Mouse (Mus musculus): ENCODE measurements around the gene Apol6. TPM values are rescaled to one million over a fixed set of nuclear protein-coding genes. Genes with fewer than 3 reads are reported as not detected.
"Not testable (repeated sequence)": the region's sequence is repeated elsewhere in the genome, so short reads cannot be mapped to it uniquely, and the experiment has no call there.

The Apol6 gene
- total RNA-seq, 2 experiments from 2014 or later = not detected

GRCm38 (mm10) chr15:77029331-77029991, 15.1 kb upstream of the Apol6 start:
- peak; percentile 55; the same call in 1 of the 2 replicates for ATAC-seq (replicated peaks; ENCODE audit: poor library complexity, severe bottlenecking)

- ATAC-seq (replicated peaks; ENCODE audit: poor library complexity, severe bottlenecking) = no peak
Observed at GRCm38 (mm10) chr15:77031271-77031670, 13.3 kb upstream of the Apol6 start.

GRCm38 (mm10) chr15:77034526-77034925, 10.0 kb upstream of the Apol6 start:
- ATAC-seq (replicated peaks; ENCODE audit: poor library complexity, severe bottlenecking) = no peak

- ATAC-seq (replicated peaks; ENCODE audit: poor library complexity, severe bottlenecking) = no peak
Observed at GRCm38 (mm10) chr15:77035643-77036042, 8.9 kb upstream of the Apol6 start.

GRCm38 (mm10) chr15:77036320-77036988, 8.1 kb upstream of the Apol6 start:
- no peak for ATAC-seq (replicated peaks; ENCODE audit: poor library complexity, severe bottlenecking)

GRCm38 (mm10) chr15:77036989-77037277, 7.6 kb upstream of the Apol6 start:
- no peak for ATAC-seq (replicated peaks; ENCODE audit: poor library complexity, severe bottlenecking)

GRCm38 (mm10) chr15:77037278-77038161, 7.0 kb upstream of the Apol6 start:
- ATAC-seq (replicated peaks; ENCODE audit: poor library complexity, severe bottlenecking) = no peak

- ATAC-seq (replicated peaks; ENCODE audit: poor library complexity, severe bottlenecking) = no peak
Observed at GRCm38 (mm10) chr15:77039211-77039700, 5.3 kb upstream of the Apol6 start.

GRCm38 (mm10) chr15:77040784-77041183, 3.7 kb upstream of the Apol6 start:
- ATAC-seq (replicated peaks; ENCODE audit: poor library complexity, severe bottlenecking) = peak; percentile 50

- no peak for ATAC-seq (replicated peaks; ENCODE audit: poor library complexity, severe bottlenecking)
Observed at GRCm38 (mm10) chr15:77045609-77046008, 1.1 kb downstream of the Apol6 start.

- no peak for ATAC-seq (replicated peaks; ENCODE audit: poor library complexity, severe bottlenecking)
Observed at GRCm38 (mm10) chr15:77050570-77050969, 6.0 kb downstream of the Apol6 start, which contains the start of gene Mb. Gene Mb (minus strand): TSS chr15:77050670.

- ATAC-seq (replicated peaks; ENCODE audit: poor library complexity, severe bottlenecking) = no peak
Observed at GRCm38 (mm10) chr15:77052176-77052575, 7.6 kb downstream of the Apol6 start.

- no peak for ATAC-seq (replicated peaks; ENCODE audit: poor library complexity, severe bottlenecking)
Observed at GRCm38 (mm10) chr15:77053021-77053420, 8.5 kb downstream of the Apol6 start.

- no peak for ATAC-seq (replicated peaks; ENCODE audit: poor library complexity, severe bottlenecking)
Observed at GRCm38 (mm10) chr15:77054611-77055175, 10.2 kb downstream of the Apol6 start.

GRCm38 (mm10) chr15:77056001-77056790, 11.7 kb downstream of the Apol6 start:
- ATAC-seq (replicated peaks; ENCODE audit: poor library complexity, severe bottlenecking) = no peak

- ATAC-seq (replicated peaks; ENCODE audit: poor library complexity, severe bottlenecking) = no peak
Observed at GRCm38 (mm10) chr15:77056791-77057051, 12.2 kb downstream of the Apol6 start.

- no peak for ATAC-seq (replicated peaks; ENCODE audit: poor library complexity, severe bottlenecking)
Observed at GRCm38 (mm10) chr15:77058566-77058965, 14.0 kb downstream of the Apol6 start.

GRCm38 (mm10) chr15:77059416-77059815, 14.9 kb downstream of the Apol6 start:
- ATAC-seq (replicated peaks; ENCODE audit: poor library complexity, severe bottlenecking) = not testable (repeated sequence)

- ATAC-seq (replicated peaks; ENCODE audit: poor library complexity, severe bottlenecking) = no peak
Observed at GRCm38 (mm10) chr15:77062746-77063145, 18.2 kb downstream of the Apol6 start.

GRCm38 (mm10) chr15:77065259-77065852, 20.8 kb downstream of the Apol6 start:
- ATAC-seq (replicated peaks; ENCODE audit: poor library complexity, severe bottlenecking) = no peak
